Mouse (Mus musculus) heart, adult 2 months (tissue): ENCODE data around the gene Akap12. TPM values are rescaled to one million over a fixed set of nuclear protein-coding genes. Genes with fewer than 3 reads are reported as not detected.
A peak's percentile ranks its signal among the peaks of the same experiment; 100 is the strongest.

Source experiments
- DNase-seq, 2 experiments: peaks; one replicate each; pipeline ENCODE4 v3.0.0; 2021
- H3K27ac ChIP-seq: fragments of 200-600 bp; 2 replicates; pipeline ENCODE4 v1.8.1; 2022
- H3K27me3 ChIP-seq: fragments of 200-500 bp; 2 replicates; pipeline ENCODE4 v1.6.1; 2012; ENCODE audit warnings: mild to moderate bottlenecking, low read length, inconsistent platforms, mixed read lengths; ENCODE audit not compliant: control insufficient read depth, insufficient read depth
- H3K36me3 ChIP-seq: fragments of 200-500 bp; 2 replicates; pipeline ENCODE4 v1.6.1; 2012; ENCODE audit warnings: low read length, inconsistent platforms; ENCODE audit not compliant: control insufficient read depth, insufficient read depth
- H3K4me1 ChIP-seq: fragments of 200-500 bp; 2 replicates; pipeline ENCODE4 v1.6.1; 2011; ENCODE audit warnings: low read length; ENCODE audit not compliant: control insufficient read depth, insufficient read depth
- H3K4me3 ChIP-seq: fragments of 200-600 bp; 2 replicates; pipeline ENCODE4 v1.8.1; 2022
- H3K79me2 ChIP-seq: fragments of 200-500 bp; replicated peaks from 2 replicates; pipeline ENCODE4 v1.6.1; 2012; ENCODE audit warnings: mild to moderate bottlenecking, inconsistent platforms, low read length, moderate library complexity, mixed read lengths; ENCODE audit not compliant: control insufficient read depth, insufficient read depth
- H3K9ac ChIP-seq: fragments of 200-500 bp; 2 replicates; pipeline ENCODE4 v1.6.1; 2012; ENCODE audit warnings: low read depth, mild to moderate bottlenecking, control low read depth, inconsistent platforms, low read length, mixed read lengths
- CTCF ChIP-seq: fragments of 200-600 bp; IDR thresholded peaks from 2 replicates; pipeline ENCODE4 v1.8.1; 2022; ENCODE audit warnings: antibody characterized with exemption, mild to moderate bottlenecking, moderate library complexity
- EP300 ChIP-seq: fragments of 200-500 bp; IDR thresholded peaks from 2 replicates; pipeline ENCODE4 v1.6.1; 2011; ENCODE audit warnings: low read depth, low read length, control low read depth; ENCODE audit not compliant: insufficient read depth
- POLR2A ChIP-seq: fragments of 200-500 bp; IDR thresholded peaks from 2 replicates; pipeline ENCODE4 v1.6.1; 2011; ENCODE audit warnings: mild to moderate bottlenecking, low read depth, low read length, control low read depth; ENCODE audit not compliant: insufficient read depth
- WGBS: fragments of 180-500 bp; shearing (Covaris S2); methylation state at CpG from one replicate; pipeline ENCODE4 v1.1.7; 2018; 5-methylcytosine and 5-hydroxymethylcytosine counted together
- intact Hi-C: fragments of 180-260 bp; cut with DNase I; formaldehyde crosslinking; loops from one replicate; pipeline ENCODE4 v1.15.1; 2025
- polyA plus RNA-seq: library from polyadenylated mRNA; depleted of rRNA; stranded (reverse); fragments of >200 nt; gene quantifications from 2 replicates; pipeline ENCODE4 v1.2.3, GENCODE M21; 2012; rRNA removed
- total RNA-seq, 2 experiments: library from RNA; stranded (reverse); gene quantifications; 2 replicates each; pipeline ENCODE4 v1.2.3; 2021

Gene Akap12
- total and polyA plus RNA-seq, 3 experiments, result 7.5 to 28.0 (median 17.4) TPM

DNA sequence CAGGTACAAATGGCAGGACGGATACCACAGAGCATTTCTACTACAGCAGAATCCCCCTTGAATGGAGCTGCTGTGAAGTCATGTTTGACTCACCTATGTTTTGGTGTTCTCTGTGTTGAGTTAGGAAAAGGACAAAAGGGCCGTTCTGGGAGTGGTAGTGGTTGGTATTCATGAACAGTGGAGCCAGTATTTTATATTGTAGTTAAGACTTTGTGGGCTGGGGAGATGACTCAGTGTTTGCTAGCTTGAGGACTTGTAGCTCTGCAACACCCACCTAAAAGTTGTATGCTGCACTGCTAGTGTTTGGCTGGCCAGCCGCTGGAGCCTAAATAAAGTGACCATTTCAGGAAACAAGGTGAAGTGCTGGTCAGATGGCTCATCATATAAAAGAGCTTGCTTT, 129.1 kb downstream of the Akap12 start:
- no peak for DNase-seq
- TF ChIP-seq CTCF (no peak), POLR2A (no peak), EP300 (no peak)
- 70% methylated on average over 3 of the region's 3 CpGs for WGBS
- peaks cover 12% of the 10 kb centered on the region for H3K36me3 ChIP-seq
- no peak overlapping the region for H3K27ac ChIP-seq
- intact Hi-C loops, result no loop called here
- peaks cover 19% of the 10 kb centered on the region for H3K4me1 ChIP-seq
- no peak overlapping the region for H3K4me3 ChIP-seq
- H3K27me3 ChIP-seq, result no peaks in the 10 kb centered on the region
- no peak overlapping the region for H3K9ac ChIP-seq
- peaks cover 6% of the 10 kb centered on the region for H3K79me2 ChIP-seq

DNA sequence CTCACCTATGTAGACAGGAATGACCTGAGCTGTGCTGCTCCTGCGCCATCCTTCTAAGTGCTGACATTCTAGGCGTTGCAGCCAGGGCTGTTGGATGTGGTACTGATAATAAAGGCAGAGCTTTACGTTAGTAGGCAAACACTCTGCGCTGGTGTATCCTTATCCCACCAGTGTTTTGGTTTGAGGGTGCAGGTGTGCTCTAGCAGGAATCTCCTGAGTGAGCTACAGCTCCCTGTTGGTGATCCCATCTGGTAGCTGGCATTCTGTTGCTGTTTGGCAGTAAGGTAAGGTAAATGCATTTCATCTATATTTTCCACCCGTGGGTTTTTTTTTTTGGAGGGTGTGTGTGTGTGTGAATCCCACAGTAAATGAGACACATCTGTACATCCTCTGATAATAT, 131.9 kb downstream of the Akap12 start:
- Histone ChIP-seq H3K27ac (no peak overlapping the region), H3K79me2 (peaks cover 2% of the 10 kb centered on the region), H3K27me3 (no peaks in the 10 kb centered on the region), H3K4me3 (no peak overlapping the region), H3K4me1 (peaks cover 4% of the 10 kb centered on the region), H3K9ac (no peak overlapping the region), H3K36me3 (peaks cover 3% of the 10 kb centered on the region; the same call in 1 of the 2 replicates)
- WGBS, result 83% methylated on average over 5 of the region's 5 CpGs
- intact Hi-C loops, result no loop called here
- no peak for DNase-seq
- TF ChIP-seq EP300 (no peak), POLR2A (no peak), CTCF (no peak)

DNA sequence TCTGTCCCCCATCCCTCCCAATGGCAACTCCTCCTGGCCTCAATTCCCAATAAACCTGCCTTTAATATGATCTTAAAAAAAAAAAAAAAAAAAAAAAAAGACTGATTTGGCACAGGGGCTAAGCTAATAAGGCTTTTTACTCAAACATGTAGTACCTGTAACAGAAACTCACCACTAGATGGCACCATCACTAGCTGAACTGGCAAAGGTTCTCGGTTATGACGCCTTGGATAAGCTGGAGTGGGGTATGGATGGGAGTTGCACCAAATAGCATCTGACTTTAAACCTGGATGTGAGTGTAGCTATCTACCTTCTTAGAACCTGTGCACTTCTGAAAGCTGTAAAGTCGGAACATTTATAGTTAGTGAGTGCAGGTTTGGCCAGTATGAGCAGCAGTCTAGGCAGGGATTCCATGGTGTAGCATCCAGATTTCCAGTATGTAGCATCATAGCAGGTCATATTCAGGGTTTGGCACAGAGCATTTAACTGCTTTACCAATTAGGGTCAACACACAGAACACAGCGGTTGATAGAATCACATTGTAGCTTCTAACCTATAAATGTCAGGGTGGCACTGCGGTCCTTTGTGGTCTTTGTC, 138.8 kb downstream of the Akap12 start:
- Histone ChIP-seq H3K9ac (no peak overlapping the region), H3K36me3 (no peaks in the 10 kb centered on the region; the same call in 1 of the 2 replicates), H3K4me1 (peaks cover 1% of the 10 kb centered on the region; the same call in 1 of the 2 replicates), H3K4me3 (no peak overlapping the region), H3K27me3 (no peaks in the 10 kb centered on the region), H3K79me2 (no peaks in the 10 kb centered on the region), H3K27ac (no peak overlapping the region)
- TF ChIP-seq EP300 (no peak), CTCF (peak; percentile 83), POLR2A (no peak)
- no peak for DNase-seq
- WGBS, result 51% methylated on average over 5 of the region's 5 CpGs
- intact Hi-C loops, result loop anchor here (10.0 kb wide), 1 partner anchor 760 kb away; no protein-coding TSS in a partner anchor

DNA sequence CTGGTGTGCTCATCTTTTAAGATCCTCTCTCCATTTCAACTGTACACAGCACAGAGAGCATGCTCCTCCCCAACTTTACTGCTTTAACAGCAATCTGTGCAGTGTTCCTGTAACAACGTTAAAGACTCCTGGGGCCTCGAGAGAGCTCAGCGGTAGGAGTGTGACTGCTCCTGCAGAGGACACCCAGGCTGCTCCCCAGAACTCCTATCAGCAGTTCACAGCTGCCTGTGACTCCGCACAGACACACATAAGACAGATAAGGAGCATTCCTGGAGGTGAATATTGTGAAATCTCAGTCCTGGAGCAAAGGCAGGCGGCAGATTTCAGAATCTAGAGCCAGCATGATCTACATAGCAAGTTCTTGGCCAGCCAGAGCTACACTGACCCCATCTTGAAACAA, 139.3 kb downstream of the Akap12 start:
- no peak overlapping the region for H3K4me3 ChIP-seq
- no peaks in the 10 kb centered on the region for H3K27me3 ChIP-seq
- no peak overlapping the region for H3K9ac ChIP-seq
- no peak for TF ChIP-seq CTCF
- no peak for TF ChIP-seq POLR2A
- TF ChIP-seq EP300, result no peak
- intact Hi-C loops, result loop anchor here (10.0 kb wide), 1 partner anchor 759 kb away; no protein-coding TSS in a partner anchor
- peak in 1 of 2 experiments; percentile 21 for DNase-seq
- H3K36me3 ChIP-seq, result no peaks in the 10 kb centered on the region; the same call in 1 of the 2 replicates
- WGBS, result 47% methylated on average over 5 of the region's 5 CpGs
- no peak overlapping the region for H3K27ac ChIP-seq
- H3K4me1 ChIP-seq, result peaks cover 1% of the 10 kb centered on the region; the same call in 1 of the 2 replicates
- no peaks in the 10 kb centered on the region for H3K79me2 ChIP-seq

DNA sequence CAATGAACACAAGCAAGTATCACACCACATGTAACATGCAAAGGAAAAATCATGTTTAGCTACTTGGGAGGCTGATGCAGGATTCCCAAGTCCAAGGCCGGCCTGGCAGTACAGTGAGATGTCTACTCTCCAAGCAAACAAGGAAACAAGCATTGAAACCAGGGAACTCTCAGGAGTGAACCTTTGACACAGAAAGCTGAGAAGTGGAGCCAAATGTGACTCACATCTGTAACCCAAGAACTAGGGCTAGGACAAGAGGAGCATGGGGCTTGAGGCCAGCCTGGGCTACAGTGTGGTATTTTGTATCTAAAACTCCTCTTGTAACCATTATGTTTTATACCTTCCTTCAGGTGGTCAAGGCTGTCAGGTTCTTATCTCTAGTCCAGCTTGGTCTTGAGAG, 141.0 kb downstream of the Akap12 start:
- Histone ChIP-seq H3K36me3 (no peaks in the 10 kb centered on the region; the same call in 1 of the 2 replicates), H3K79me2 (no peaks in the 10 kb centered on the region), H3K4me3 (no peak overlapping the region), H3K27me3 (no peaks in the 10 kb centered on the region), H3K4me1 (peaks cover 1% of the 10 kb centered on the region; the same call in 1 of the 2 replicates), H3K9ac (no peak overlapping the region), H3K27ac (no peak overlapping the region)
- 80% methylated on average over 1 of the region's 1 CpGs for WGBS
- intact Hi-C loops, result loop anchor here (10.0 kb wide), 1 partner anchor 758 kb away; no protein-coding TSS in a partner anchor
- TF ChIP-seq EP300 (no peak), CTCF (no peak), POLR2A (no peak)
- DNase-seq, result no peak

Other genes with a start within 250 kb of the Akap12 start
- gene Zbtb2, start 121.7 kb downstream of the Akap12 start, total RNA-seq, result 1 to 10 TPM; 4.9 to 6.1 TPM
- gene Zbtb2, start 121.7 kb downstream of the Akap12 start, polyA plus RNA-seq, result 3.5 and 5.9 TPM in 2 replicates
- gene Rmnd1, start 166.0 kb downstream of the Akap12 start, total RNA-seq, result 10 to 100 TPM; 62.0 to 67.4 TPM
- 51.1 and 161 TPM in 2 replicates for gene Rmnd1, start 166.0 kb downstream of the Akap12 start, polyA plus RNA-seq
- 1 to 10 TPM; 9.3 to 9.4 TPM for gene Armt1, start 166.1 kb downstream of the Akap12 start, total RNA-seq
- gene Armt1, start 166.1 kb downstream of the Akap12 start, polyA plus RNA-seq, result 6.2 and 7.7 TPM in 2 replicates
- gene Ccdc170, start 216.1 kb downstream of the Akap12 start, total RNA-seq, result under 1 TPM; 0.21 to 0.25 TPM
- gene Ccdc170, start 216.1 kb downstream of the Akap12 start, polyA plus RNA-seq, result 0.08 and 0.26 TPM in 2 replicates